Mouse (Mus musculus) myocyte (in vitro differentiated cells): Measurements from ENCODE around the gene Ddi2.

ENCODE experiments used
- MAX ChIP-seq: IDR thresholded peaks from one replicate; pipeline ENCODE4 v1.6.1; 2011; ENCODE audit warnings: low read depth, mild to moderate bottlenecking, control low read depth
- POLR2A ChIP-seq: IDR thresholded peaks from one replicate; pipeline ENCODE4 v1.6.1; 2011; ENCODE audit warnings: low read depth, mild to moderate bottlenecking, control low read depth, moderate library complexity; ENCODE audit not compliant: insufficient read length
- POLR2AphosphoS2 ChIP-seq: IDR thresholded peaks from one replicate; pipeline ENCODE4 v1.6.1; 2011; ENCODE audit warnings: low read depth, control low read depth; ENCODE audit not compliant: insufficient read length

GRCm38 (mm10) chr4:141630021-141630420 lies 93.2 kb downstream of the Ddi2 start:
- TF ChIP-seq POLR2AphosphoS2 (no peak), MAX (no peak), POLR2A (no peak)
